8 mouse cellular contexts compared by ENCODE assay signal in the genomic region with DNA sequence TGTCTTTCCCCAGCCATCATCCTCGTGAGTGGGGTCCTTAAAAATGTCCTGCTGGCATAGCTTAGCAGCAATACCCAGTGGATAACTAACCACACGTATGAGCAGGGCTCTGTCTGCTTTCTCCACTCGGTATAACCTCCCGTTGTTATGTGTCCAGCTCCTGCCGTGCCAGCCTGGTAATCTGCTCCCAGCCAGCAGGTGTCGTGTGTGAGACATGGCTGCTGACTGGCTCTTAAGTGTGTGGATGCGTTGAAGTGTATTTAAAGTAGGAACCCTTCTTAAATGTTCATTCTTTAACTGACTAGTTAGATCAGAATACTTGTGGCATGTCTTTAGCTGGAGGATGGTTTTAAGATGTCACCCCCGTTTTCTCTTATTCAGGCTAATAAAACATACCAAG.
DNase-seq lines count a peak whose midpoint lies in the region; ATAC-seq and TF ChIP-seq lines count a peak whose summit lies in the region.

No protein-coding gene starts in this region.

- no peak overlapping the region for H3K27ac ChIP-seq in thymus, adult 2 months (ENCODE audit: control insufficient read depth, insufficient read depth, low read length)
- no peak overlapping the region for H3K27ac ChIP-seq in limb, embryonic 13.5 days
- no peak overlapping the region for H3K27ac ChIP-seq in stomach, embryonic 14.5 days (ENCODE audit: low read length)

- H3K9ac ChIP-seq in limb, embryonic 13.5 days: no peak overlapping the region
- no peak overlapping the region for H3K9ac ChIP-seq in stomach, embryonic 14.5 days (replicated peaks; ENCODE audit: low read depth, low read length)

- H3K4me3 ChIP-seq in thymus, adult 2 months (ENCODE audit: control insufficient read depth, insufficient read depth, low read length): no peak overlapping the region
- H3K4me3 ChIP-seq in limb, embryonic 13.5 days: no peak overlapping the region
- no peak overlapping the region for H3K4me3 ChIP-seq in stomach, embryonic 14.5 days (ENCODE audit: low read depth, low read length)

- no peaks in the 10 kb centered on the region for H3K9me3 ChIP-seq in limb, embryonic 13.5 days
- H3K9me3 ChIP-seq in stomach, embryonic 14.5 days (ENCODE audit: control insufficient read depth, low read depth, low read length): no peaks in the 10 kb centered on the region

- peak; percentile 24 for DNase-seq in thymus, adult 2 months
- no peak for DNase-seq in thymus, adult 18-20 months
- DNase-seq in cerebellum, postnatal 10 days: peak; percentile 77 to 81
- DNase-seq in frontal cortex, postnatal 25 days (ENCODE audit: low spot score in 2 of 2): peak; percentile 25 to 52
- peak; percentile 52 for DNase-seq in kidney, adult 11 months

- no peak overlapping the region for H3K4me2 ChIP-seq in limb, embryonic 13.5 days (replicated peaks)
- no peak overlapping the region for H3K4me2 ChIP-seq in stomach, embryonic 14.5 days (replicated peaks; ENCODE audit: low read depth, low read length)

- H3K36me3 ChIP-seq in thymus, adult 2 months (ENCODE audit: control insufficient read depth, insufficient read depth, low read length): peaks cover 26% of the 10 kb centered on the region
- peaks cover 18% of the 10 kb centered on the region for H3K36me3 ChIP-seq in limb, embryonic 13.5 days
- H3K36me3 ChIP-seq in stomach, embryonic 14.5 days (ENCODE audit: control insufficient read depth, insufficient read depth, low read length): peaks cover 4% of the 10 kb centered on the region; the same call in 1 of the 2 replicates

- TF ChIP-seq CTCF in thymus, adult 2 months (IDR thresholded peaks at IDR 0.05; ENCODE audit: borderline replicate concordance, control insufficient read depth, extremely low read depth, insufficient read depth, low read length, poor library complexity): peak; percentile 57; the same call in 1 of the 2 replicates

- WGBS in thymus, adult 2 months: 53% methylated on average over 8 of the region's 8 CpGs
- WGBS in limb, embryonic 13.5 days: 54% methylated on average over 8 of the region's 8 CpGs
- WGBS in stomach, embryonic 14.5 days: 44% methylated on average over 8 of the region's 8 CpGs

- no peaks in the 10 kb centered on the region for H3K4me1 ChIP-seq in thymus, adult 2 months (replicated peaks; ENCODE audit: control insufficient read depth, insufficient read depth, low read length)
- H3K4me1 ChIP-seq in limb, embryonic 13.5 days: no peaks in the 10 kb centered on the region
- H3K4me1 ChIP-seq in stomach, embryonic 14.5 days (ENCODE audit: control insufficient read depth, insufficient read depth, low read length): no peaks in the 10 kb centered on the region

- peak; percentile 77; the same call in 1 of the 2 replicates for ATAC-seq in limb, embryonic 13.5 days (ENCODE audit: low FRiP score, low read depth)
- ATAC-seq in monocyte, adult 5-6 weeks (replicated peaks; ENCODE audit: insufficient number of reproducible peaks, low FRiP score, low TSS enrichment, poor library complexity, severe bottlenecking): peak; percentile 68; the same call in 1 of the 2 replicates
- ATAC-seq in stomach, embryonic 14.5 days (ENCODE audit: insufficient number of reproducible peaks, insufficient read depth, low FRiP score, low read depth): peak; percentile 79; the same call in 1 of the 2 replicates

- no peaks in the 10 kb centered on the region for H3K27me3 ChIP-seq in thymus, adult 2 months (ENCODE audit: control insufficient read depth, insufficient read depth, low read length)
- no peaks in the 10 kb centered on the region for H3K27me3 ChIP-seq in limb, embryonic 13.5 days
- no peaks in the 10 kb centered on the region for H3K27me3 ChIP-seq in stomach, embryonic 14.5 days (ENCODE audit: control insufficient read depth, insufficient read depth, low read length)

- no peak for TF ChIP-seq POLR2A in thymus, adult 2 months (IDR thresholded peaks at IDR 0.05; ENCODE audit: control insufficient read depth, extremely low read depth, insufficient read depth, low read length, poor library complexity)

Comparison
In these comparisons a context has a peak if more than half of its experiments do, and no peak if none do; other contexts are left out.
1. DNase-seq: peak in thymus, adult 2 months (single experiment), cerebellum, postnatal 10 days (2 of 2), frontal cortex, postnatal 25 days (2 of 2) and kidney, adult 11 months (single experiment); none in thymus, adult 18-20 months (0 of 2).
2. Peak in every context shown above with its lines, with median percentiles within 50 percentile points of each other: ATAC-seq.